Mouse (Mus musculus) hindbrain, embryonic 14.5 days (tissue): Measurements from ENCODE around the gene Pgf. TPM values are rescaled to one million over a fixed set of nuclear protein-coding genes. Genes with fewer than 3 reads are reported as not detected.

Experiments
- ATAC-seq: fragments of 200-750 bp; cut with Nextera tagmentation; 2 replicates; pipeline ENCODE4 v1.8.0; 2017; ENCODE audit warnings: moderate number of reproducible peaks, mild to moderate bottlenecking, moderate TSS enrichment, moderate library complexity; ENCODE audit not compliant: low FRiP score
- DNase-seq: peaks from one replicate; pipeline ENCODE4 v3.0.0-alpha.2; 2015; ENCODE audit warnings: low spot score
- H3K27ac ChIP-seq: fragments of 300-500 bp; sonication (generic); 2 replicates; pipeline ENCODE4 v1.5.1; 2014; ENCODE audit warnings: mild to moderate bottlenecking, moderate library complexity
- H3K27me3 ChIP-seq: fragments of 300-500 bp; sonication (generic); 2 replicates; pipeline ENCODE4 v1.6.1; 2014; ENCODE audit warnings: mild to moderate bottlenecking, low read length, mixed read lengths; ENCODE audit not compliant: control insufficient read depth, insufficient read depth
- H3K36me3 ChIP-seq: fragments of 300-500 bp; sonication (generic); replicated peaks from 2 replicates; pipeline ENCODE4 v1.6.1; 2014; ENCODE audit not compliant: control insufficient read depth, insufficient read depth
- H3K4me1 ChIP-seq: fragments of 300-500 bp; sonication (generic); replicated peaks from 2 replicates; pipeline ENCODE4 v1.6.1; 2014; ENCODE audit warnings: antibody characterized with exemption, low read length, mixed read lengths; ENCODE audit not compliant: control insufficient read depth, insufficient read depth
- H3K4me2 ChIP-seq: fragments of 300-500 bp; sonication (generic); replicated peaks from 2 replicates; pipeline ENCODE4 v1.6.1; 2014; ENCODE audit warnings: mild to moderate bottlenecking, moderate library complexity
- H3K4me3 ChIP-seq: fragments of 300-500 bp; sonication (generic); replicated peaks from 2 replicates; pipeline ENCODE4 v1.5.1; 2014; ENCODE audit warnings: mild to moderate bottlenecking, low read length
- H3K9ac ChIP-seq: fragments of 300-500 bp; sonication (generic); 2 replicates; pipeline ENCODE4 v1.6.1; 2014
- H3K9me3 ChIP-seq: fragments of 300-500 bp; sonication (generic); 2 replicates; pipeline ENCODE4 v1.6.1; 2016; ENCODE audit warnings: low read length; ENCODE audit not compliant: control insufficient read depth
- WGBS: fragments of 180-500 bp; shearing (Covaris S2); extraction: QIAGEN DNeasy Blood & Tissue Kit; methylation state at CpG from one replicate; pipeline ENCODE4 v1.1.7; 2014; 5-methylcytosine and 5-hydroxymethylcytosine counted together
- polyA plus RNA-seq: library from polyadenylated mRNA; unstranded; fragments of >200 nt; fragmentation: Nextera tagmentation; extraction: Ambion mirVana; gene quantifications from 2 replicates; pipeline ENCODE4 v1.2.1, GENCODE M21; 2014

Pgf gene
- polyA plus RNA-seq, 1 experiment from 2014 or later: 8.3 TPM

DNA sequence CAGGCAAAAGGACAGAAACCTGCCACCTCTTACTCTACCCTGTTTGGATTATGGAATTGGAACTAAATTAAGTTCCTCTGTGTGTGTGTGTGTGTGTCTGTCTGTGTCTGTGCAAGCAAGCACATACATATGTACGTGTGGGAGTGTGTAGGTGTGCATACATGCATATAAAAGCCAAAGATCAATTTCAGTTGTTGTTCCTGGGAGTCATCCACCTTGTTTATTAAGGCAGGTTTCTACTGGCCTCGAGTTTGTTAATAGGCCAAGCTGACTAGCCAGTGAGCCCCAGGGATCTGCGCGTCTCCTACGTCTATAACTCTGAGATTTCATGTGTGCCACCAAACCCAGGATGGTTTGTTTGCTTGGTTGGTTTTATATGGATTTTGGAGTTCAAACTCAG lies 52.8 kb downstream of the Pgf start:
- no peak overlapping the region for H3K4me3 ChIP-seq
- H3K9me3 ChIP-seq: no peaks in the 10 kb centered on the region
- no peak overlapping the region for H3K4me2 ChIP-seq
- DNase-seq: no peak
- H3K27ac ChIP-seq: no peak overlapping the region
- WGBS: 97% methylated on average over 5 of the region's 5 CpGs
- no peak for ATAC-seq
- no peak overlapping the region for H3K9ac ChIP-seq
- no peaks in the 10 kb centered on the region for H3K4me1 ChIP-seq
- no peaks in the 10 kb centered on the region for H3K27me3 ChIP-seq
- peaks cover 89% of the 10 kb centered on the region for H3K36me3 ChIP-seq

- peaks cover 91% of the 10 kb centered on the region for H3K36me3 ChIP-seq
- ATAC-seq: no peak
Observed at GRCm38 (mm10) chr12:85123645-85124044, 53.9 kb downstream of the Pgf start.

DNA sequence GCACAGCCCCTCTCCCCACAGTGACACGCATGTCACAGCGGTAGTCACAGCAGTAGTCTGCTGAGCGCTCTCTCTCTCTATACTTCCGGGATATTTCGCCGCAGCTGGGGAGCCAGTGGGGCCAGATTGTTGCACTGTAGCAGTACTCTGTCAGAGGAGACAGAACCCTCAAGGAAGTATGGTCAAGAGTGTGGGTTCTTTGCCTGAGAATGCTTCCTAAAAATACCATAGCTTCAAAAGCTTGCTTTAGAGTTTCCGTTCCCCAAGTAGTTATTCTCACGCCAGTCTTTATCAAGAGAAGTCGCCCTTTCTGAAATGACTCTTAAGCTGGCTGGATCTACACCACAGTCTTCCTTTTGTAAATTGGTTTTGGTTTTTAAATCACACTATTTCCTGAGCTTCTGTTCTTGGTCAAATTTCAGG lies 54.5 kb downstream of the Pgf start:
- no peak for DNase-seq
- H3K4me1 ChIP-seq: no peaks in the 10 kb centered on the region
- 96% methylated on average over 9 of the region's 9 CpGs for WGBS
- H3K9me3 ChIP-seq: no peaks in the 10 kb centered on the region
- no peaks in the 10 kb centered on the region for H3K27me3 ChIP-seq
- no peak for ATAC-seq
- no peak overlapping the region for H3K27ac ChIP-seq
- no peak overlapping the region for H3K4me2 ChIP-seq
- no peak overlapping the region for H3K4me3 ChIP-seq
- no peak overlapping the region for H3K9ac ChIP-seq
- H3K36me3 ChIP-seq: peaks cover 91% of the 10 kb centered on the region

More at GRCm38 (mm10) chr12:85123645-85124044, 53.9 kb downstream of the Pgf start:
- H3K9ac ChIP-seq: no peak overlapping the region
- H3K9me3 ChIP-seq: no peaks in the 10 kb centered on the region
- no peaks in the 10 kb centered on the region for H3K27me3 ChIP-seq
- H3K4me2 ChIP-seq: no peak overlapping the region
- DNase-seq: no peak
- H3K4me1 ChIP-seq: no peaks in the 10 kb centered on the region
- no peak overlapping the region for H3K4me3 ChIP-seq
- WGBS: 98% methylated on average over 11 of the region's 11 CpGs
- H3K27ac ChIP-seq: no peak overlapping the region

DNA sequence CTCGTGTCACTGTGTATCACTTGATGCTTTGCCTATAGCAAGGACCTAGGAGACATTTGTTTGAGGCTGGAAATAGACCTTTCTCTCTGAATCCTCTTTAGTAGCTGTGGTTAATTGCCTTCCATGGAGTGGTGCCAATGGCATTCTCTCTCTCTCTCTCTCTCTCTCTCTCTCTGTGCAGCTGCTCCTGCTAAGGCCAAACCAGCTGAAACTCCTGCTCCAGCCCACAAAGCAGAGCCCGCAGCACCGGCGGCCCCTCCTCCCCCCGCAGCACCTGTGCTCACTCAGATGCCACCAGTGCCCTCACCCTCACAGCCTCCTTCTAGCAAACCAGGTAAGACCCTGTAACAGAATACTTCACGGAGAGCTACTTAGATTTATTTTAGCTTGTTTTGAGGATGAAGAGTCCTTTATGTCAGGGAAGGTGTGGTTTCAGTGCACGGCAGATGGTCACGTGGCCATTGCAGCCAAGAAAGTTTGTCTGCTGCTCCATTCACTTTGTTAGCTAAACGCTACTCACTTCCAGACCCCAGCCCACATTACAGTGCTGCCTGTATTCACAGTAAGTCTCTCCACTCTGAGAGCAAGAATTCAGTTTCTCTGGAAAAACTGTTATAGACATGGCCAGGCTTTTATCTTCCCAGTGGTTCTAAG lies 55.7 kb downstream of the Pgf start:
- Histone ChIP-seq H3K4me2 (no peak overlapping the region), H3K4me1 (no peaks in the 10 kb centered on the region), H3K4me3 (no peak overlapping the region), H3K27ac (no peak overlapping the region), H3K36me3 (peaks cover 91% of the 10 kb centered on the region), H3K9me3 (no peaks in the 10 kb centered on the region), H3K9ac (no peak overlapping the region), H3K27me3 (no peaks in the 10 kb centered on the region)
- ATAC-seq: no peak
- DNase-seq: no peak
- 88% methylated on average over 9 of the region's 9 CpGs for WGBS

Other genes with a start within 250 kb of the Pgf start
- gene Fcf1, start 206.9 kb downstream of the Pgf start, polyA plus RNA-seq: 77.0 and 85.9 TPM in 2 replicates
- 41.0 and 45.0 TPM in 2 replicates for gene Arel1, start 206.9 kb downstream of the Pgf start, polyA plus RNA-seq
- 40.1 and 45.0 TPM in 2 replicates for gene Ylpm1, start 181.5 kb downstream of the Pgf start, polyA plus RNA-seq
- gene Prox2, start 67.0 kb downstream of the Pgf start, polyA plus RNA-seq: 1.9 TPM in 2 replicates
- 101 and 114 TPM in 2 replicates for gene Dlst, start 67.0 kb downstream of the Pgf start, polyA plus RNA-seq
- gene Rps6kl1, start 26.5 kb downstream of the Pgf start, polyA plus RNA-seq: 22.9 and 24.1 TPM in 2 replicates
- 68.6 and 77.6 TPM in 2 replicates for gene Eif2b2, start 41.7 kb upstream of the Pgf start, polyA plus RNA-seq
- gene Mlh3, start 92.8 kb upstream of the Pgf start, polyA plus RNA-seq: 9.4 and 9.5 TPM in 2 replicates
- 46.8 and 59.1 TPM in 2 replicates for gene Acyp1, start 110.6 kb upstream of the Pgf start, polyA plus RNA-seq
- gene Zc2hc1c, start 110.8 kb upstream of the Pgf start, polyA plus RNA-seq: 1.9 and 2.0 TPM in 2 replicates
- 9.5 and 10.0 TPM in 2 replicates for gene Nek9, start 161.6 kb upstream of the Pgf start, polyA plus RNA-seq
- 234 and 256 TPM in 2 replicates for gene Tmed10, start 197.1 kb upstream of the Pgf start, polyA plus RNA-seq